Mouse (Mus musculus) kidney, postnatal 36 days (tissue): Measurements from ENCODE around the gene Ifitm5.
A peak's percentile ranks its signal among the peaks of the same experiment; 100 is the strongest.
"Not testable (repeated sequence)": the region's sequence is repeated elsewhere in the genome, so short reads cannot be mapped to it uniquely, and the experiment has no call there.

Experiments used
- DNase-seq, 2 experiments: peaks; one replicate each; pipeline ENCODE4 v3.0.0; 2021 to 2022; ENCODE audit warnings: mixed read lengths in 2 of 2

Ifitm5 gene

GRCm38 (mm10) chr7:140949824-140950530 is at the start of gene Ifitm5:
Ifitm5 (minus strand) TSS chr7:140950291.
- no peak for DNase-seq

- DNase-seq = no peak
These were observed 49.0 kb upstream of the Ifitm5 start for GRCm38 (mm10) chr7:140998853-140999700.

- no peak for DNase-seq
These were observed 47.7 kb upstream of the Ifitm5 start for GRCm38 (mm10) chr7:140997817-140998216.

GRCm38 (mm10) chr7:140991117-140991689 is 41.1 kb upstream of the Ifitm5 start:
- no peak for DNase-seq

GRCm38 (mm10) chr7:140990622-140991021 is 40.5 kb upstream of the Ifitm5 start:
- DNase-seq = no peak

GRCm38 (mm10) chr7:140990185-140990584 is 40.1 kb upstream of the Ifitm5 start:
- no peak for DNase-seq

- no peak for DNase-seq
These were observed 38.9 kb upstream of the Ifitm5 start for GRCm38 (mm10) chr7:140989022-140989421.

GRCm38 (mm10) chr7:140987182-140988138 is 37.4 kb upstream of the Ifitm5 start:
- DNase-seq = no peak

GRCm38 (mm10) chr7:140982971-140983370 is 32.9 kb upstream of the Ifitm5 start:
- no peak for DNase-seq

- DNase-seq = no peak
These were observed 31.6 kb upstream of the Ifitm5 start for GRCm38 (mm10) chr7:140981704-140982103.

GRCm38 (mm10) chr7:140976720-140977119 is 26.6 kb upstream of the Ifitm5 start:
- DNase-seq = not testable (repeated sequence)

GRCm38 (mm10) chr7:140975465-140975864 is 25.4 kb upstream of the Ifitm5 start:
- DNase-seq = no peak

- no peak for DNase-seq
These were observed 24.8 kb upstream of the Ifitm5 start for GRCm38 (mm10) chr7:140974940-140975339.

- no peak for DNase-seq
These were observed 23.5 kb upstream of the Ifitm5 start for GRCm38 (mm10) chr7:140973396-140974165.

- DNase-seq = peak in 1 of 2 experiments; percentile 53
These were observed 21.5 kb upstream of the Ifitm5 start for GRCm38 (mm10) chr7:140971479-140972171.

- no peak for DNase-seq
These were observed 20.8 kb upstream of the Ifitm5 start for GRCm38 (mm10) chr7:140970931-140971330.

GRCm38 (mm10) chr7:140968710-140969109 is 18.6 kb upstream of the Ifitm5 start:
- DNase-seq = not testable (repeated sequence)

GRCm38 (mm10) chr7:140967862-140968591 is 17.9 kb upstream of the Ifitm5 start:
- DNase-seq = no peak

GRCm38 (mm10) chr7:140966921-140967320 is 16.8 kb upstream of the Ifitm5 start, which contains the start of gene Ifitm1:
Ifitm1 (plus strand) TSS chr7:140967221.
- DNase-seq = no peak

GRCm38 (mm10) chr7:140962733-140963132 is 12.6 kb upstream of the Ifitm5 start:
- no peak for DNase-seq
